Mouse (Mus musculus) kidney, adult 2 months (tissue): Measurements from ENCODE around the gene Gnat2. TPM values are rescaled to one million over a fixed set of nuclear protein-coding genes. Genes with fewer than 3 reads are reported as not detected.
A peak's percentile ranks its signal among the peaks of the same experiment; 100 is the strongest.

Experiments
- DNase-seq: peaks from one replicate; pipeline ENCODE4 v3.0.0; 2021
- H3K27ac ChIP-seq: fragments of 200-500 bp; 2 replicates; pipeline ENCODE4 v1.5.1; 2012; ENCODE audit warnings: low read depth, low read length, control low read depth, inconsistent platforms; ENCODE audit not compliant: insufficient read depth
- H3K27me3 ChIP-seq: fragments of 200-500 bp; replicated peaks from 2 replicates; pipeline ENCODE4 v1.6.1; 2012; ENCODE audit warnings: mild to moderate bottlenecking, moderate library complexity, low read length, inconsistent platforms; ENCODE audit not compliant: control insufficient read depth, insufficient read depth
- H3K36me3 ChIP-seq: fragments of 200-500 bp; 2 replicates; pipeline ENCODE4 v1.6.1; 2012; ENCODE audit warnings: mild to moderate bottlenecking, moderate library complexity, low read length, inconsistent platforms; ENCODE audit not compliant: control insufficient read depth, insufficient read depth
- H3K4me1 ChIP-seq: fragments of 200-500 bp; 2 replicates; pipeline ENCODE4 v1.6.1; 2011; ENCODE audit warnings: low read length; ENCODE audit not compliant: control insufficient read depth, insufficient read depth
- H3K4me3 ChIP-seq: fragments of 200-500 bp; 2 replicates; pipeline ENCODE4 v1.5.1; 2011; ENCODE audit warnings: mild to moderate bottlenecking, low read depth, low read length, control low read depth; ENCODE audit not compliant: insufficient read depth
- CTCF ChIP-seq: fragments of 200-500 bp; conservative IDR thresholded peaks from 2 replicates; pipeline ENCODE4 v1.5.1; 2011; ENCODE audit warnings: low read depth, mild to moderate bottlenecking, control low read depth, low read length, moderate library complexity, mixed read lengths; ENCODE audit not compliant: insufficient read depth, insufficient read length
- POLR2A ChIP-seq: fragments of 200-500 bp; IDR thresholded peaks from one replicate; pipeline ENCODE4 v1.6.1; 2011; ENCODE audit warnings: low read depth, low read length, control low read depth
- WGBS: fragments of 180-500 bp; shearing (Covaris S2); methylation state at CpG from one replicate; pipeline ENCODE4 v1.1.7; 2018; 5-methylcytosine and 5-hydroxymethylcytosine counted together
- polyA plus RNA-seq: library from polyadenylated mRNA; depleted of rRNA; stranded (reverse); fragments of >200 nt; gene quantifications from 2 replicates; pipeline ENCODE4 v1.2.3, GENCODE M21; 2012

The Gnat2 gene
- polyA plus RNA-seq, 1 experiment, result 0.61 TPM

GRCm38 (mm10) chr3:108098316-108098715 lies 5.7 kb downstream of the Gnat2 start:
- WGBS, result 61% methylated on average over 6 of the region's 6 CpGs
- Histone ChIP-seq H3K36me3 (no peaks in the 10 kb centered on the region), H3K4me1 (no peaks in the 10 kb centered on the region), H3K27me3 (no peaks in the 10 kb centered on the region), H3K4me3 (no peak overlapping the region), H3K27ac (no peak overlapping the region)
- TF ChIP-seq CTCF (no peak), POLR2A (no peak)
- DNase-seq, result no peak

- Histone ChIP-seq H3K4me1 (no peaks in the 10 kb centered on the region), H3K27ac (no peak overlapping the region), H3K27me3 (no peaks in the 10 kb centered on the region), H3K36me3 (no peaks in the 10 kb centered on the region; the same call in 1 of the 2 replicates), H3K4me3 (no peak overlapping the region)
- DNase-seq, result no peak
- TF ChIP-seq POLR2A (no peak), CTCF (no peak)
- 49% methylated on average over 3 of the region's 3 CpGs for WGBS
Measured at GRCm38 (mm10) chr3:108101594-108101993, 9.0 kb downstream of the Gnat2 start.

GRCm38 (mm10) chr3:108102075-108102474 lies 9.5 kb downstream of the Gnat2 start:
- no peak for TF ChIP-seq POLR2A
- no peak for DNase-seq
- no peak overlapping the region for H3K27ac ChIP-seq
- no peaks in the 10 kb centered on the region for H3K4me1 ChIP-seq
- WGBS, result 79% methylated on average over 6 of the region's 6 CpGs
- H3K36me3 ChIP-seq, result no peaks in the 10 kb centered on the region; the same call in 1 of the 2 replicates
- H3K27me3 ChIP-seq, result no peaks in the 10 kb centered on the region
- H3K4me3 ChIP-seq, result no peak overlapping the region

DNA sequence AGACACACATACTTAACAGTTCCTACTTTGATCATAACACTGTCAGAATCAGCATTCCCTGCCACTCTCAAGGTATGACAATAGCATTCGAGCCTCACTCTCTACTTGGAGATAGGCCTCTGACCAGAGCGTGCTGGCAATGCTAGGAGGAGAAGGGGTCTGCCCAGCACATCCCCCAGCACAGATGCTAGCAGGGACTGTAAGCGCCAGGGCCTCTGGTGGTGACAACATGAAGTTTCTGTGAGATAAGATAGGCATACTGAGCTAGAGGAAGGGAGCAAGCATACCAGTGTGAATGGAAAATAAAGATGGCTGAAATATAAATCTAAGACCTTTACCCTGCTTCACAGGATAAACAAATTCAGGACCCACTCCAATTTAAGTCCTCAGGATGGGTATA lies 12.7 kb downstream of the Gnat2 start:
- TF ChIP-seq CTCF (no peak), POLR2A (no peak)
- no peak for DNase-seq
- no peak overlapping the region for H3K27ac ChIP-seq
- no peaks in the 10 kb centered on the region for H3K4me1 ChIP-seq
- H3K4me3 ChIP-seq, result no peak overlapping the region
- 93% methylated on average over 3 of the region's 3 CpGs for WGBS
- H3K27me3 ChIP-seq, result no peaks in the 10 kb centered on the region
- H3K36me3 ChIP-seq, result peaks cover 5% of the 10 kb centered on the region; the same call in 1 of the 2 replicates

DNA sequence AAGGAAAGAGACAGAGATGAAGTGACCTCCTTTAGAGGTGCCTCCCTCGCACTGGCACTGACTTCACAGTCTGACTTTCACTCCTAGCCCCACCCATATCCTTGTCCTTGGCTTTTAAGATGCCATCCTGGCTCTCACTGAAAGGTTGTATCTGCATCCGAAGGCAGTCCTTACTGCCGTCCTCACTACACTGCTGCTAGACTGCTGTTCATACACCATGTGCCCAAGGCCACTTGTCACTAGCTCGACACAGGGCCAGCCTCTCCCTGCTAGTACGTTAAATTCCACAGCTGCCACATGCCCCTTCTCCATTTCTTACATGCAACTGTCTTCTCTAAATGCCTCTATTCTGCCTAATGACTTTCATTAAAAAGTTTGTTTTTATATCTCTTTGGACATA lies 18.7 kb downstream of the Gnat2 start:
- DNase-seq, result no peak
- no peak overlapping the region for H3K27ac ChIP-seq
- H3K27me3 ChIP-seq, result no peaks in the 10 kb centered on the region
- WGBS, result 81% methylated on average over 5 of the region's 5 CpGs
- TF ChIP-seq CTCF (no peak), POLR2A (no peak)
- peaks cover 4% of the 10 kb centered on the region; the same call in 1 of the 2 replicates for H3K4me1 ChIP-seq
- H3K36me3 ChIP-seq, result peaks cover 5% of the 10 kb centered on the region; the same call in 1 of the 2 replicates
- no peak overlapping the region for H3K4me3 ChIP-seq

GRCm38 (mm10) chr3:108112246-108112645 lies 19.7 kb downstream of the Gnat2 start:
- 74% methylated on average over 7 of the region's 7 CpGs for WGBS
- DNase-seq, result no peak
- H3K27me3 ChIP-seq, result no peaks in the 10 kb centered on the region
- H3K4me1 ChIP-seq, result peaks cover 4% of the 10 kb centered on the region; the same call in 1 of the 2 replicates
- TF ChIP-seq CTCF (no peak), POLR2A (no peak)
- H3K36me3 ChIP-seq, result peaks cover 5% of the 10 kb centered on the region; the same call in 1 of the 2 replicates
- no peak overlapping the region for H3K4me3 ChIP-seq
- H3K27ac ChIP-seq, result no peak overlapping the region

- no peak overlapping the region for H3K4me3 ChIP-seq
- peaks cover 4% of the 10 kb centered on the region; the same call in 1 of the 2 replicates for H3K4me1 ChIP-seq
- TF ChIP-seq POLR2A (no peak), CTCF (no peak)
- no peak for DNase-seq
- H3K36me3 ChIP-seq, result peaks cover 5% of the 10 kb centered on the region; the same call in 1 of the 2 replicates
- WGBS, result 90% methylated on average over 4 of the region's 4 CpGs
- no peaks in the 10 kb centered on the region for H3K27me3 ChIP-seq
- H3K27ac ChIP-seq, result no peak overlapping the region
Measured at GRCm38 (mm10) chr3:108112666-108113065, 20.1 kb downstream of the Gnat2 start.

- Histone ChIP-seq H3K4me1 (peaks cover 4% of the 10 kb centered on the region; the same call in 1 of the 2 replicates), H3K27me3 (no peaks in the 10 kb centered on the region), H3K27ac (no peak overlapping the region), H3K4me3 (no peak overlapping the region), H3K36me3 (peaks cover 3% of the 10 kb centered on the region; the same call in 1 of the 2 replicates)
- 42% methylated on average over 7 of the region's 7 CpGs for WGBS
- TF ChIP-seq CTCF, result no peak
- TF ChIP-seq POLR2A, result no peak
- peak; percentile 50 for DNase-seq
Measured at GRCm38 (mm10) chr3:108113591-108114289, 21.2 kb downstream of the Gnat2 start.
